Mouse (Mus musculus): ENCODE measurements around the gene Igfbp6. TPM values are rescaled to one million over a fixed set of nuclear protein-coding genes. Genes with fewer than 3 reads are reported as not detected.

Gene Igfbp6
- not detected for polyA plus RNA-seq (2017; shearing (Covaris generic))

DNA sequence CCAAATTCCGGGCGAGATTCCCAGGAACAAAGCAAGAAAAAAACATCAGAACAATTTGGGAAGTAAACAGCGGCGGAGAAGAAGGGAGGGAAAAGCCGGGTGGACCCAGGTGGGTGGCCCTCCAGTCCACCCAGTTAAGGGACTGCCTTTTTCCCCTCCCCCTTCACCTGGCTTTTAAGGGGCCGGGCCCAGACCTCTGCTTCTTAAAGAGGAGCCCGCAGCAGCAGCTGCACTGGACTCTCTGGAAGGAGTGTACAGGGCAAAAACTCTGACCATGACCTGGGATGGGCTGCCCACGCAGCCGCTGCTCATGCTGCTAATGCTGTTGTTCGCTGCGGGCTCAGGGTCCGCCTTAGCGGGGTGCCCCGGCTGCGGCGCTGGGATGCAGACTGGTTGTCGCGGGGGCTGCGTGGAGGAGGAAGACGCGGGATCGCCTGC lies at the start of gene Igfbp6:
Igfbp6 (plus strand) TSS at position 89 of the 438 bp plus-strand sequence.

DNA sequence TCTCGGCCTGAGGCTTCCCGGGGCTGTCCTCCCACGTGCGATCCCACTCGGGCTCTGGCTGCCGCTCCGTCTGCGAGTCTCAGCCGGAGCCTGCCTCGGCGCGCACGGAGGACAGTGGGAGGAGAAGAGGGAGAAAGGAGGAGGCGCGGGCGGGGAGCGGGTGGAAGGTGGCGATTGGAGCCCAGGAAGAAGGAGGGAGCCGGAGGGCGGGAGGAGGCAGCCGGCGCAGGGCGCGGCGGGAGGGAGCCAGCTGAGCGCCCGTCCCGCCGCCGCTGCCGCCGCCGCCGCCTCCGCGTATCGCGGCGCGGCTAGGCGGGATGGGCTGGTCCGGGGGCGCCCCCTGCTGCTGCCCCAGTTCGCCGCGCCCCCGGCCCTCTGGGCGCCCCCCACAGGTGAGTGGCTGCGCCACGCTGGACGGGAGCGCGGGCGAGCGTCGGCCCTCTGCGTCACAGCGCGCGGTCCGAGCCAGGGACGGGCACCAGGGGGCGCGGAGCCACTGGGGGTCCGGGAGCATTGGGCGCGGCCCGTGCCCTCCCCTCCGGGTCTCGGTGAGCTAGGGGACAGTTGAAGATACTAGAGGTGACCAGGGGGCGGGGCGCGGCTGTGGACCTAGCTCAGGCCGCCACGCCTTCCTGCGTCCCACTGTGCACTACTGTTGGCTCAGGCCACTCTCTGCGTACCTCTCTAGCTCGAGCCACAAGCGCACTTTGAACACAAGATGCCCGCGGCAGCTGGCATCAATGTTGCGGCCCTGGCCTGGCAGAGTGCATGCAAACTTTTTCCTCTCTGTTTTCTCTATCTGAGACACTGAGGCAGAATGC lies 43.8 kb upstream of the Igfbp6 start, which contains the start of gene Tns2:
Tns2 (plus strand) TSS at position 253 of the 821 bp plus-strand sequence.

DNA sequence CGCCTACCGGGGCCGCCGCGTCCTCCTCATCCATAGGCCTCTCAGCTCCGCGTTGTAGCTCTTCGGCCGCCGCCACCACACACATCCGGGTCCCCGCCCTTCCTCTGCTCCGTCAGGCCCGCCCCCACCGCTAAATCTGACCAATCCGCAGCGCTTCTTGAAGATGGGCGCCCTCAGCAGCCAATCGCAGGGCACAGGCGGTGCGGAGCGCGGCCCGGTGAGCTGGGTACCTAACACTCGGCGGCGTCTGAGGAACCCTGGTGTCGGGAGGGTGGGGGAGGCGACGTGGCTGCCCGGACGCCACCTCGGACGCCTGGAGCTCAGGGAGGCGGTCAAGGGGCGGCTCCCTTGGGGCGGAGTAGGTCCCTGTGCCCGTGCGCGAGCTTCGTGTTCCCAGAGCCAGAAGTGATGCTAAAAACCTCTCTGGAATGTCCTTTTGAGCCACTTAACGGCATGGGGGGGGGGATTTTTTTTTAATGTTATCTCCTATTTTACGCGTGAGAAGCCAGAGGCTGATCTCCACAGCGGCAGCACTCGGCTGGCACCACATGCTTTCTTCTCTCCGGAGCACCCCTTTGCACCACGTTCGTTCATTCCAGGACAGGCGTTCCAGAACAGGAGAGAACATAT lies 7.9 kb upstream of the Igfbp6 start, which contains the start of gene Spryd3:
Spryd3 (minus strand) TSS at position 106 of the 630 bp plus-strand sequence.

DNA sequence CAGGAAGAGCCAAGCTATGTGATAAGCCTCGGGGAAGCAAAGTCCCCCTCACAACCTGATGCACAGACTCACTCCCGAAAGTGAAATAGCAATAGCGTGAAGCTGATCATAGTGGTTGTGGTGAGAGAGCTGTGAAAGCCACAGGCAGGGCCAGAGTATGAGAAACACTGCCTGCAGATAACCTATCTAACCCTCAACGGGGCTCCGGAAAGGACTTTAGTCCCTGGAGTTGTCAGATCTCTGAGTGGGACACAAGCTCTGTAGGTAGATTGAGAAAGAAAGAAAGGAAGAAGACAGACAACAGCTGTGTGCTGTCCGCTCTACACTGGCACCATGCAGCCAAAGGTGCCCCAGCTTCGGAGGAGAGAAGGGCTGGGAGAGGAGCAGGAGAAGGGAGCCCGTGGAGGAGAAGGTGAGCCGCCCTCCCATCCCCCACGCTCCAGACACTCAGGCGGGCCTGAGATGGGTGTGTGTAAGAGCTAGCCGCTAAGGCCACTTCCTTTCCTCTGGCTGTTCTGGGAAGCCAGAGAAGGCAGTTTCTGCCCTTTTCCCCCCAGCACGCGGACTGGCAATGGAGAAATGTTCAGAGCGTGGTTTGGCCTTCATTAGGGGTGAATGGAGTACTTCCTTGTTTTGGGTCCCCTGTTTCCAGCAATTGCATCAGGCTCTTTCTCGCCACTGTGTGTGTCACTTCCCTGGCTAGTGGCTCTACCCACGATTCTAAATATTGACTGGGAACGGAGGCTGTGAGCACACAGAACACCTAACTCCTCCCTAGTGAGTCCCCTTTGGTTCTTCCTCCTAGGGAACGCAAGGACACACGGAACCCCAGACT lies 6.4 kb downstream of the Igfbp6 start, which contains the start of gene Soat2:
Soat2 (plus strand) TSS at position 226 of the 835 bp plus-strand sequence.

Other genes starting within 250 kb of the Igfbp6 start
- not detected for gene Krt4, start 219.6 kb upstream of the Igfbp6 start, polyA plus RNA-seq (2017; shearing (Covaris generic))
- 0.28 TPM for gene Krt79, start 204.0 kb upstream of the Igfbp6 start, polyA plus RNA-seq (2017; shearing (Covaris generic))
- gene Krt78, start 190.1 kb upstream of the Igfbp6 start, polyA plus RNA-seq (2017; shearing (Covaris generic)), result not detected
- 0.12 TPM for gene Krt8, start 139.9 kb upstream of the Igfbp6 start, polyA plus RNA-seq (2017; shearing (Covaris generic))
- gene Krt18, start 116.2 kb upstream of the Igfbp6 start, polyA plus RNA-seq (2017; shearing (Covaris generic)), result 1.0 TPM
- 102 TPM for gene Eif4b, start 70.6 kb upstream of the Igfbp6 start, polyA plus RNA-seq (2017; shearing (Covaris generic))
- 1.5 TPM for gene Tns2, start 43.9 kb upstream of the Igfbp6 start, polyA plus RNA-seq (2017; shearing (Covaris generic))
- 50.9 TPM for gene Spryd3, start 8.1 kb upstream of the Igfbp6 start, polyA plus RNA-seq (2017; shearing (Covaris generic))
- gene Soat2, start 6.2 kb downstream of the Igfbp6 start, polyA plus RNA-seq (2017; shearing (Covaris generic)), result 0.81 TPM
- gene Zfp740, start 58.9 kb downstream of the Igfbp6 start, polyA plus RNA-seq (2017; shearing (Covaris generic)), result 100 TPM
- gene Csad, start 60.4 kb downstream of the Igfbp6 start, polyA plus RNA-seq (2017; shearing (Covaris generic)), result 24.4 TPM
- 1,211 TPM for gene Itgb7, start 87.6 kb downstream of the Igfbp6 start, polyA plus RNA-seq (2017; shearing (Covaris generic))
- 43.7 TPM for gene Rarg, start 113.2 kb downstream of the Igfbp6 start, polyA plus RNA-seq (2017; shearing (Covaris generic))
- 0.08 TPM for gene Gm9918, start 126.2 kb downstream of the Igfbp6 start, polyA plus RNA-seq (2017; shearing (Covaris generic))
- 111 TPM for gene Mfsd5, start 135.1 kb downstream of the Igfbp6 start, polyA plus RNA-seq (2017; shearing (Covaris generic))
- 1.2 TPM for gene Espl1, start 151.9 kb downstream of the Igfbp6 start, polyA plus RNA-seq (2017; shearing (Covaris generic))
- gene Pfdn5, start 181.8 kb downstream of the Igfbp6 start, polyA plus RNA-seq (2017; shearing (Covaris generic)), result 400 TPM
- gene Myg1, start 187.3 kb downstream of the Igfbp6 start, polyA plus RNA-seq (2017; shearing (Covaris generic)), result 83.9 TPM
- 54.0 TPM for gene Aaas, start 206.4 kb downstream of the Igfbp6 start, polyA plus RNA-seq (2017; shearing (Covaris generic))
- gene Sp7, start 222.8 kb downstream of the Igfbp6 start, polyA plus RNA-seq (2017; shearing (Covaris generic)), result not detected